Mouse (Mus musculus) lung, postnatal 0 days (tissue): ENCODE data around the gene Csnk1e. TPM values are rescaled to one million over a fixed set of nuclear protein-coding genes. Genes with fewer than 3 reads are reported as not detected.

Experiments
- ATAC-seq: fragments of 200-750 bp; cut with Nextera tagmentation; 2 replicates; pipeline ENCODE4 v1.8.0; 2017; ENCODE audit warnings: moderate library complexity
- DNase-seq: peaks from one replicate; pipeline ENCODE4 v3.0.0-alpha.2; 2016; ENCODE audit warnings: low spot score
- H3K27ac ChIP-seq: fragments of 300-500 bp; sonication (generic); 2 replicates; pipeline ENCODE4 v1.5.1; 2014; ENCODE audit warnings: antibody characterized with exemption, mild to moderate bottlenecking, low read length, mixed read lengths
- H3K27me3 ChIP-seq: fragments of 300-500 bp; sonication (generic); replicated peaks from 2 replicates; pipeline ENCODE4 v1.6.1; 2014; ENCODE audit warnings: low read length, mixed read lengths; ENCODE audit not compliant: insufficient read depth
- H3K36me3 ChIP-seq: fragments of 300-500 bp; sonication (generic); 2 replicates; pipeline ENCODE4 v1.6.1; 2014; ENCODE audit warnings: low read length, mixed read lengths; ENCODE audit not compliant: insufficient read depth
- H3K4me1 ChIP-seq: fragments of 300-500 bp; sonication (generic); 2 replicates; pipeline ENCODE4 v1.6.1; 2014; ENCODE audit warnings: antibody characterized with exemption, low read depth, low read length, mixed read lengths; ENCODE audit not compliant: insufficient read depth
- H3K4me2 ChIP-seq: fragments of 300-500 bp; sonication (generic); replicated peaks from 2 replicates; pipeline ENCODE4 v1.6.1; 2014; ENCODE audit warnings: low read depth, mild to moderate bottlenecking, low read length, moderate library complexity, mixed read lengths
- H3K4me3 ChIP-seq: fragments of 300-500 bp; sonication (generic); 2 replicates; pipeline ENCODE4 v1.5.1; 2014; ENCODE audit warnings: low read depth, low read length
- H3K9ac ChIP-seq: fragments of 300-500 bp; sonication (generic); replicated peaks from 2 replicates; pipeline ENCODE4 v1.6.1; 2014; ENCODE audit warnings: low read depth, mild to moderate bottlenecking
- H3K9me3 ChIP-seq: fragments of 300-500 bp; sonication (generic); 2 replicates; pipeline ENCODE4 v1.6.1; 2016; ENCODE audit warnings: low read length, mixed read lengths
- CTCF ChIP-seq: IDR thresholded peaks from 2 replicates; pipeline ENCODE4 v1.5.1; 2016; ENCODE audit warnings: antibody characterized with exemption, mild to moderate bottlenecking
- EP300 ChIP-seq: IDR thresholded peaks from 2 replicates; pipeline ENCODE4 v1.6.1; 2016; ENCODE audit warnings: antibody characterized with exemption, mild to moderate bottlenecking, control low read depth
- WGBS: fragments of 180-500 bp; shearing (Covaris S2); extraction: QIAGEN DNeasy Blood & Tissue Kit; methylation state at CpG from one replicate; pipeline ENCODE4 v1.1.7; 2014; 5-methylcytosine and 5-hydroxymethylcytosine counted together
- polyA plus RNA-seq: library from polyadenylated mRNA; unstranded; fragments of >200 nt; fragmentation: Nextera tagmentation; extraction: Ambion mirVana; gene quantifications from 2 replicates; pipeline ENCODE4 v1.2.1, GENCODE M21; 2015

The Csnk1e gene
- polyA plus RNA-seq, 1 experiment from 2014 or later = 67.2 TPM

- no peak overlapping the region for H3K4me2 ChIP-seq
- H3K4me1 ChIP-seq = peaks cover 24% of the 10 kb centered on the region
- no peaks in the 10 kb centered on the region for H3K9me3 ChIP-seq
- TF ChIP-seq CTCF = no peak
- TF ChIP-seq EP300 = no peak
- no peak for DNase-seq
- WGBS = 92% methylated on average over 1 of the region's 1 CpGs
- no peaks in the 10 kb centered on the region for H3K36me3 ChIP-seq
- H3K27me3 ChIP-seq = no peaks in the 10 kb centered on the region
- ATAC-seq = no peak
- H3K27ac ChIP-seq = 0 out of 2 replicates have a peak overlapping the region, but pooled peaks have one; percentile 62
- H3K4me3 ChIP-seq = no peak overlapping the region
- no peak overlapping the region for H3K9ac ChIP-seq
Measured at GRCm38 (mm10) chr15:79404277-79404676, 51.1 kb downstream of the Csnk1e start.

DNA sequence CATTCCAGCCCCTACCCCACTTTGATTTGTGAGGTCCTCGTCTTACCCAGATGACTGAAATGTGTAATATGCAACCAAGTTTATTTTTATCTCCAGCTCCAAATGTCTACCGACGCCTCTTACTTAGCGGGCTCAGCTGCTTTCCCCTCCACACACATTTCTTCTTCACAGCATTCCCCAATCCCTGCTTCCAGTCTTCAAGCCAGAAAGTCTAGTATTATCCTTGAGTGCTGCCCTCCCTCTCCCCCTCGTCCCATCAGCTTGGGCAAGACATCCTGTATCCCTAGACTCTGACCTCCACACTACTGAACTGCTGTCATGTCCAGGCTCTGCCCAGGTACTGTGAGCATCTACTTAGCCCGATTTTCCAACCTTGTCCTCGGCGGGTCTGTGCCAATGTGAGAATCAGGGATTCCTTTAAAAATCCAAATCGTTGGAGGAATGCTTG lies 51.6 kb downstream of the Csnk1e start:
- peak overlapping the region; percentile 87 for H3K4me2 ChIP-seq
- WGBS = 12% methylated on average over 9 of the region's 9 CpGs
- H3K9ac ChIP-seq = peak overlapping the region; percentile 81
- peak overlapping the region; percentile 62 for H3K27ac ChIP-seq
- H3K4me3 ChIP-seq = peak overlapping the region; percentile 82
- ATAC-seq (no peak), DNase-seq (peak; percentile 54)
- peaks cover 25% of the 10 kb centered on the region for H3K4me1 ChIP-seq
- H3K27me3 ChIP-seq = no peaks in the 10 kb centered on the region
- no peaks in the 10 kb centered on the region for H3K9me3 ChIP-seq
- TF ChIP-seq EP300 (no peak), CTCF (no peak)
- H3K36me3 ChIP-seq = no peaks in the 10 kb centered on the region

- H3K27ac ChIP-seq = peak within 1 kb of the TSS; percentile 62
- WGBS = under 1% methylated on average over 83 of the region's 90 CpGs
Measured at GRCm38 (mm10) chr15:79402836-79403762, 52.3 kb downstream of the Csnk1e start, which contains the start of gene Tmem184b. Gene Tmem184b, minus strand, starts transcription at chr15:79403569.

DNA sequence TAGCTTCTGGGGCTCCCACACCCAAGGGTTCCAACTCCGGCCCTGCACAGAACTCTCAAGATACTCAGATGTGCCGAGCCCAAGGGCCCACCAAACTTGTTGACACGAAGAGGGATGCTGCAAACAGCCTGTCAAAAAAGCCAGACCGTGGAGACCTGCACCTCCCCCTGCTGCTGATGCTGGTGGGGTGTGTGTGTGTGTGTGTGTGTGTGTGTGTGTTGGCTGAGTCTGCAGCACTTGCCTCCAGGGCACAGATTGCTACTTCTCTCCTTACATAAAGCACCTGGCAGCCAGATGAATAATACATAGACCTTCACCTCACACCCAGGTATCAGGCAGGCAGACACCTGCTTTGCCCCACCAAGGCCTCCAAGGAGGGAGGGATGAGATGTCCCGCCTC lies 53.2 kb downstream of the Csnk1e start:
- WGBS = 10% methylated on average over 5 of the region's 5 CpGs
- ATAC-seq = no peak
- peaks cover 25% of the 10 kb centered on the region for H3K4me1 ChIP-seq

More at GRCm38 (mm10) chr15:79402836-79403762, 52.3 kb downstream of the Csnk1e start, which contains the start of gene Tmem184b:
- H3K4me1 ChIP-seq = peaks cover 25% of the 10 kb centered on the region
- H3K9ac ChIP-seq = peak within 1 kb of the TSS; percentile 81
- DNase-seq = peak; percentile 93
- TF ChIP-seq EP300 (no peak), CTCF (no peak)
- no peaks in the 10 kb centered on the region for H3K36me3 ChIP-seq
- peak; percentile 93 for ATAC-seq
- H3K27me3 ChIP-seq = no peaks in the 10 kb centered on the region
- peak within 1 kb of the TSS; percentile 87 for H3K4me2 ChIP-seq
- no peaks in the 10 kb centered on the region for H3K9me3 ChIP-seq
- H3K4me3 ChIP-seq = peak within 1 kb of the TSS; percentile 82

DNA sequence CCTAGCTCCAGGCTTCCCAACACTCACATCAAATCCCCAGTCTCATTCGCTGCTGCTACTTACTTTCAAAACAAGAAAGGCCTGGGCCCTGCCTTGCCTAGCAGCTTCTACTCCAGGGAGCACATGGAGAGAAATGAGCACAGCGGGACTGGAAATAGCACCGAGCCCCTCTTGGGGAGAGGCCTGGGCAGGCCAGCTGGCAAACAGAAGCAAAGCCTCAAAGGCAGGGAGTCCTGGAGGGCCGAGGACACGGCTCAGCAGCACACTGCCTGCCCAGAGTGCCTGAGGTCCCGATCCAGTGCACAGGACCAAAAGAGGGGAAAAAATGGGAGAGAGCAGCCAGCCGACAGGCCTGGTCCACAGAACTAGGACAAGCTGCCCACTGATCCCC lies 54.4 kb downstream of the Csnk1e start:
- Histone ChIP-seq H3K4me1 (peaks cover 29% of the 10 kb centered on the region), H3K36me3 (no peaks in the 10 kb centered on the region), H3K27ac (peak overlapping the region; percentile 35), H3K27me3 (no peaks in the 10 kb centered on the region), H3K4me3 (no peak overlapping the region), H3K4me2 (peak overlapping the region; percentile 28; the same call in 1 of the 2 replicates), H3K9ac (no peak overlapping the region; the same call in 1 of the 2 replicates), H3K9me3 (no peaks in the 10 kb centered on the region)
- DNase-seq (no peak), ATAC-seq (no peak)
- WGBS = 49% methylated on average over 7 of the region's 7 CpGs
- no peak for TF ChIP-seq CTCF
- TF ChIP-seq EP300 = no peak

More for the DNA sequence above, 53.2 kb downstream of the Csnk1e start:
- no peak overlapping the region for H3K27ac ChIP-seq
- H3K27me3 ChIP-seq = no peaks in the 10 kb centered on the region
- no peaks in the 10 kb centered on the region for H3K36me3 ChIP-seq
- H3K9me3 ChIP-seq = no peaks in the 10 kb centered on the region
- TF ChIP-seq CTCF = no peak
- TF ChIP-seq EP300 = no peak
- peak overlapping the region; percentile 82 for H3K4me3 ChIP-seq
- H3K9ac ChIP-seq = peak overlapping the region; percentile 81
- no peak for DNase-seq
- peak overlapping the region; percentile 87 for H3K4me2 ChIP-seq

DNA sequence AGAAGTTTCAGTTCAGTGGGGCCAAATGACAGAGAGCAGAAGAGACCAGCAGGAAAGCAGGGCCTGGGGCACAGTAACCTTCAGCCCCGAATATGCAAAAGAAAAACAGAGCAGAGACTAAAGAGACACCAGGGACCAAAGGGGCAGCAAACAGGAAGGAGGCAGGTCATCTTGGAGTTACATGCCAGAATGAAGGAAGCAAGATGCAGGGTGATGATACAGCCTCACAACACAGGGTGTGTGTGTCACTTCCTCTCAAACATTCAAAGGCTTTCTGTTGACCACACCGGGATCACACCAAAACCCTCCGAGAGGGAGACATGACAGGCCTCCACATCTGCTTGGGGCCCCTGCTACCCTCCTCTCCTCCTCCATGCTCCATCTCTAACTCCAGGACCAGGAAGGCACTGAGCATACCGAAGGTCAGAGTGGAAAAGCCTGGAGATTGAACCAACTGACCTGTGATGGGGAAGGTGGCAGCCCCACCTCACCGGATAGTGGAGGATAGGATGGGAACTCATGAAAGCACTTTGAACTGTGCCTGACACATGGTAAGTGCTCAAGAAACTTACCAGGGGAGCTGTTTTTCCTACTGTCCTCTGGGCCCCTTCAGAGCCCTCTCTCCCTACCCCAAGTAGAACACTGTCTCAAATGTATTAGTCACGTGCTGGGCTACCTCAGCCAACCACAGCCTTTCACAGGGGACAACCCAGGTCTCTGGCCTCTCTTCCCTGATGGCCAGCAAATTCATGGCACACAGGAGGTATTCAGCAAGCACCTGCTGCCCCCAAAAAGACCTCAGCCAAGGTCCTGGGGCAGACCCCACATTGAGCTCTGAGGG lies 55.0 kb downstream of the Csnk1e start:
- Histone ChIP-seq H3K4me3 (no peak overlapping the region), H3K9ac (no peak overlapping the region), H3K4me1 (peaks cover 35% of the 10 kb centered on the region)

More for the DNA sequence above, 55.0 kb downstream of the Csnk1e start:
- peak overlapping the region; percentile 18; the same call in 1 of the 2 replicates for H3K4me2 ChIP-seq
- DNase-seq (peak; percentile 55), ATAC-seq (no peak)
- H3K27me3 ChIP-seq = no peaks in the 10 kb centered on the region
- no peaks in the 10 kb centered on the region for H3K36me3 ChIP-seq
- peak overlapping the region; percentile 35 for H3K27ac ChIP-seq
- H3K9me3 ChIP-seq = no peaks in the 10 kb centered on the region
- TF ChIP-seq CTCF = no peak
- 0 out of 2 replicates have a peak, but pooled peaks have one; percentile 53 for TF ChIP-seq EP300
- WGBS = 43% methylated on average over 6 of the region's 6 CpGs
